Mouse (Mus musculus): ENCODE measurements around the gene Rangap1. TPM values are rescaled to one million over a fixed set of nuclear protein-coding genes. Genes with fewer than 3 reads are reported as not detected.

Gene Rangap1
- total RNA-seq, 1 experiment from 2014 or later, result 37.6 TPM

Other genes with a start within 250 kb of the Rangap1 start
- 62.5 to 122 TPM (median 65.7 TPM) in 3 replicates for gene Ep300, start 160.2 kb downstream of the Rangap1 start, total RNA-seq (2017)
- gene L3mbtl2, start 81.6 kb downstream of the Rangap1 start, total RNA-seq (2017), result 13.0 to 31.2 TPM (median 13.7 TPM) in 3 replicates
- 0.29 TPM in 1 of 3 replicates, not detected in the others for gene Chadl, start 48.2 kb downstream of the Rangap1 start, total RNA-seq (2017)
- 6.6 to 14.2 TPM (median 7.1 TPM) in 3 replicates for gene Zc3h7b, start 473 bp downstream of the Rangap1 start, total RNA-seq (2017)
- 44.4 to 60.3 TPM (median 52.9 TPM) in 3 replicates for gene Tef, start 56.9 kb upstream of the Rangap1 start, total RNA-seq (2017)
- gene Tob2, start 113.3 kb upstream of the Rangap1 start, total RNA-seq (2017), result 27.1 to 48.1 TPM (median 29.4 TPM) in 3 replicates
- gene Phf5a, start 126.4 kb upstream of the Rangap1 start, total RNA-seq (2017), result 54.7 to 91.7 TPM (median 58.7 TPM) in 3 replicates
- gene Aco2, start 126.8 kb upstream of the Rangap1 start, total RNA-seq (2017), result 103 to 166 TPM (median 150 TPM) in 3 replicates
- 7.9 to 13.7 TPM (median 8.1 TPM) in 3 replicates for gene Polr3h, start 180.7 kb upstream of the Rangap1 start, total RNA-seq (2017)
- 0.19 TPM in 1 of 3 replicates, not detected in the others for gene Csdc2, start 191.2 kb upstream of the Rangap1 start, total RNA-seq (2017)
- 6.8 to 24.4 TPM (median 11.1 TPM) in 3 replicates for gene Pmm1, start 215.4 kb upstream of the Rangap1 start, total RNA-seq (2017)
- not detected in 3 replicates for gene 1700029P11Rik, start 235.0 kb upstream of the Rangap1 start, total RNA-seq (2017)
- 37.3 to 62.6 TPM (median 61.9 TPM) in 3 replicates for gene Xrcc6, start 242.3 kb upstream of the Rangap1 start, total RNA-seq (2017)